Comparison of ENCODE assay signal across 21 mouse cellular contexts in genomic region chr3:135972413-135972812, GRCm38 (mm10).
DNase-seq lines count a peak whose midpoint lies in the region; ATAC-seq lines count a peak whose summit lies in the region.
"Had no signal": no experiment of that assay in that cellular context is flagged by ENCODE, and none has a peak within 500 bp of the region (broad histone marks: within the 10 kb centered on the region; RNA-seq: fewer than 3 reads in every experiment).

No protein-coding gene starts in this region.

- no peak overlapping the region for H3K4me2 ChIP-seq in kidney, embryonic 16.5 days (replicated peaks; ENCODE audit: low read depth, low read length)
- H3K4me2 ChIP-seq: embryonic facial prominence, embryonic 12.5 days; heart, embryonic 15.5 days; liver, embryonic 13.5 days; midbrain, embryonic 13.5 days had no signal

- no peaks in the 10 kb centered on the region for H3K9me3 ChIP-seq in kidney, embryonic 16.5 days (ENCODE audit: low read length)
- H3K9me3 ChIP-seq: embryonic facial prominence, embryonic 12.5 days; heart, embryonic 15.5 days; hindbrain, embryonic 10.5 days; limb, embryonic 10.5 days; liver, embryonic 13.5 days; midbrain, embryonic 13.5 days had no signal

- 28% methylated on average over 4 of the region's 4 CpGs for WGBS in kidney, embryonic 16.5 days

- H3K4me1 ChIP-seq in kidney, embryonic 16.5 days (ENCODE audit: insufficient read depth, low read length) = peaks cover 11% of the 10 kb centered on the region; the same call in 1 of the 2 replicates
- H3K4me1 ChIP-seq: embryonic facial prominence, embryonic 12.5 days; heart, embryonic 15.5 days; hindbrain, embryonic 10.5 days; limb, embryonic 10.5 days; liver, embryonic 13.5 days; midbrain, embryonic 13.5 days had no signal

- ATAC-seq in kidney, embryonic 16.5 days (ENCODE audit: low FRiP score, low TSS enrichment) = peak; percentile 46
- peak; percentile 76 for ATAC-seq in frontal cortex, adult (ENCODE audit: low TSS enrichment)

- intact Hi-C loops in left cerebral cortex, postnatal 25 days (cut with DNase I) = loop anchor here (2.0 to 5.0 kb wide), 3 partner anchors 35 to 698 kb away; partner anchors contain the start of gene Ppp3ca

- no peaks in the 10 kb centered on the region for H3K27me3 ChIP-seq in kidney, embryonic 16.5 days (ENCODE audit: insufficient read depth, low read length)
- H3K27me3 ChIP-seq: CH12.LX; embryonic facial prominence, embryonic 12.5 days; liver, embryonic 13.5 days; midbrain, embryonic 13.5 days had no signal

- H3K9ac ChIP-seq in kidney, embryonic 16.5 days (replicated peaks; ENCODE audit: low read length) = no peak overlapping the region
- H3K9ac ChIP-seq: embryonic facial prominence, embryonic 12.5 days; forebrain, postnatal 0 days; heart, embryonic 15.5 days; liver, embryonic 13.5 days; midbrain, embryonic 13.5 days had no signal

- no peak overlapping the region for H3K27ac ChIP-seq in kidney, embryonic 16.5 days (ENCODE audit: low read length)
- H3K27ac ChIP-seq: embryonic facial prominence, embryonic 12.5 days; heart, embryonic 15.5 days; hindbrain, embryonic 10.5 days; limb, embryonic 10.5 days; liver, embryonic 13.5 days; midbrain, embryonic 13.5 days had no signal

- DNase-seq in kidney, adult 8-10 months = no peak
- peak; percentile 84 for DNase-seq in layer of hippocampus, adult 9-11 months
- peak; percentile 41 to 81 for DNase-seq in left cerebral cortex, postnatal 25 days (ENCODE audit: low spot score in 2 of 2)
- no peak for DNase-seq in cerebellum, adult 8-10 months
- no peak for DNase-seq in liver
- no peak for DNase-seq in spleen, postnatal 4 days (ENCODE audit: low spot score in 2 of 2)
- DNase-seq: cerebellum, adult 11-12 months; gastrocnemius, postnatal 10 days; heart, adult 18-20 months; kidney, adult 18-20 months; liver, embryonic 13.5 days; thymus, adult 18-20 months had no signal

- no peak overlapping the region for H3K4me3 ChIP-seq in kidney, embryonic 16.5 days (ENCODE audit: low read length)
- H3K4me3 ChIP-seq: embryonic facial prominence, embryonic 12.5 days; heart, embryonic 15.5 days; hindbrain, embryonic 10.5 days; limb, embryonic 10.5 days; liver, embryonic 13.5 days; midbrain, embryonic 13.5 days had no signal

- H3K36me3 ChIP-seq in kidney, embryonic 16.5 days (ENCODE audit: insufficient read depth, low read length) = no peaks in the 10 kb centered on the region
- H3K36me3 ChIP-seq: embryonic facial prominence, embryonic 12.5 days; heart, embryonic 15.5 days; hindbrain, embryonic 10.5 days; limb, embryonic 10.5 days; liver, embryonic 13.5 days; midbrain, embryonic 13.5 days had no signal

Comparison
In these comparisons a context has a peak if more than half of its experiments do, and no peak if none do; other contexts are left out.
1. DNase-seq: peak in layer of hippocampus, adult 9-11 months (single experiment) and left cerebral cortex, postnatal 25 days (2 of 2); none in kidney, adult 8-10 months (0 of 2), cerebellum, adult 8-10 months (single experiment), liver (single experiment) and spleen, postnatal 4 days (0 of 2).